Comparison of ENCODE assay signal across 20 mouse cellular contexts in genomic region chr4:40833381-40834231, GRCm38 (mm10). TPM values are rescaled to one million over a fixed set of nuclear protein-coding genes. Genes with fewer than 3 reads are reported as not detected.
DNase-seq lines count a peak whose midpoint lies in the region; TF ChIP-seq lines count a peak whose summit lies in the region.
"Had no signal": no experiment of that assay in that cellular context is flagged by ENCODE, and none has a peak within 500 bp of the region (broad histone marks: within the 10 kb centered on the region; RNA-seq: fewer than 3 reads in every experiment).

No protein-coding gene starts in this region.

- H3K27ac ChIP-seq in thymus, adult 2 months (ENCODE audit: control insufficient read depth, insufficient read depth, low read length): peak overlapping the region; percentile 71
- H3K27ac ChIP-seq: hindbrain, embryonic 10.5 days; limb, embryonic 12.5 days; liver, embryonic 12.5 days; stomach, embryonic 15.5 days had no signal

- 24% methylated on average over 9 of the region's 9 CpGs for WGBS in thymus, adult 2 months

- TF ChIP-seq CTCF in thymus, adult 2 months (IDR thresholded peaks at IDR 0.05; ENCODE audit: borderline replicate concordance, control insufficient read depth, extremely low read depth, insufficient read depth, low read length, poor library complexity): no peak

- peaks cover 47% of the 10 kb centered on the region for H3K4me1 ChIP-seq in thymus, adult 2 months (replicated peaks; ENCODE audit: control insufficient read depth, insufficient read depth, low read length)
- H3K4me1 ChIP-seq: hindbrain, embryonic 10.5 days had no signal

- no peaks in the 10 kb centered on the region for H3K27me3 ChIP-seq in thymus, adult 2 months (ENCODE audit: control insufficient read depth, insufficient read depth, low read length)
- H3K27me3 ChIP-seq: limb, embryonic 12.5 days; liver, embryonic 12.5 days; stomach, embryonic 15.5 days had no signal

- DNase-seq in B cell, adult 2 months: peak; percentile 31 to 41
- DNase-seq in CD4-positive helper T cell, adult 2 months (ENCODE audit: low read depth, low spot score): peak; percentile 82
- peak; percentile 87 for DNase-seq in induced T-regulatory cell, adult 2 months (ENCODE audit: low read depth)
- DNase-seq in thymus, adult 2 months: peak; percentile 54
- no peak for DNase-seq in kidney, postnatal 10 days
- no peak for DNase-seq in layer of hippocampus, adult 9-10 months (ENCODE audit: low spot score)
- no peak for DNase-seq in right cerebral cortex, postnatal 14 days
- no peak for DNase-seq in MN1 (ENCODE audit: low spot score)
- DNase-seq: adrenal gland, adult 8-10 months; cerebellum, adult 11 months; cerebellum, postnatal 25 days; embryo, embryonic 11 days; kidney, adult 8-10 months; kidney, postnatal 36 days; layer of hippocampus, adult 9-11 months; lung, adult 2 months had no signal

- no peaks in the 10 kb centered on the region for H3K36me3 ChIP-seq in thymus, adult 2 months (ENCODE audit: control insufficient read depth, insufficient read depth, low read length)
- H3K36me3 ChIP-seq: hindbrain, embryonic 10.5 days; limb, embryonic 12.5 days; stomach, embryonic 15.5 days had no signal

- TF ChIP-seq POLR2A in thymus, adult 2 months (IDR thresholded peaks at IDR 0.05; ENCODE audit: control insufficient read depth, extremely low read depth, insufficient read depth, low read length, poor library complexity): no peak

- no peak overlapping the region for H3K4me3 ChIP-seq in thymus, adult 2 months (ENCODE audit: control insufficient read depth, insufficient read depth, low read length)
- H3K4me3 ChIP-seq: hindbrain, embryonic 10.5 days; limb, embryonic 12.5 days; liver, embryonic 12.5 days; stomach, embryonic 15.5 days had no signal

RNA-seq across cellular contexts. Expression of gene B4galt1, which starts 20.2 kb away (rescaled TPM):
- polyA plus RNA-seq in thymus, adult 2 months (2012; rRNA removed): 34.1 and 49.4 TPM in 2 replicates

Comparison
In these comparisons a context has a peak if more than half of its experiments do, and no peak if none do; other contexts are left out.
1. DNase-seq: peak in B cell, adult 2 months (2 of 2), CD4-positive helper T cell, adult 2 months (single experiment), induced T-regulatory cell, adult 2 months (single experiment) and thymus, adult 2 months (single experiment); none in kidney, postnatal 10 days (single experiment), layer of hippocampus, adult 9-10 months (single experiment), right cerebral cortex, postnatal 14 days (single experiment) and MN1 (single experiment).